Mouse (Mus musculus) neural tube, embryonic 11.5 days (tissue): ENCODE data around the gene BC034090. TPM values are rescaled to one million over a fixed set of nuclear protein-coding genes. Genes with fewer than 3 reads are reported as not detected.

Experiments
- ATAC-seq: fragments of 200-750 bp; cut with Nextera tagmentation; 2 replicates; pipeline ENCODE4 v1.8.0; 2017; ENCODE audit warnings: moderate number of reproducible peaks, mild to moderate bottlenecking, moderate TSS enrichment, moderate library complexity; ENCODE audit not compliant: insufficient read depth, low FRiP score, low TSS enrichment
- DNase-seq: peaks from one replicate; pipeline ENCODE4 v3.0.0-alpha.2; 2015; ENCODE audit warnings: low spot score
- H3K27ac ChIP-seq: fragments of 300-500 bp; sonication (generic); 2 replicates; pipeline ENCODE4 v1.5.1; 2014; ENCODE audit warnings: low read depth, mild to moderate bottlenecking, low read length
- H3K27me3 ChIP-seq: fragments of 300-500 bp; sonication (generic); 2 replicates; pipeline ENCODE4 v1.6.1; 2014; ENCODE audit warnings: mild to moderate bottlenecking, low read length, mixed read lengths; ENCODE audit not compliant: control insufficient read depth, insufficient read depth
- H3K36me3 ChIP-seq: fragments of 300-500 bp; sonication (generic); 2 replicates; pipeline ENCODE4 v1.6.1; 2014; ENCODE audit warnings: mild to moderate bottlenecking, low read length, moderate library complexity, mixed read lengths; ENCODE audit not compliant: control insufficient read depth, insufficient read depth
- H3K4me1 ChIP-seq: fragments of 300-500 bp; sonication (generic); 2 replicates; pipeline ENCODE4 v1.6.1; 2014; ENCODE audit warnings: low read length, mixed read lengths; ENCODE audit not compliant: control insufficient read depth, insufficient read depth
- H3K4me2 ChIP-seq: fragments of 300-500 bp; sonication (generic); 2 replicates; pipeline ENCODE4 v1.6.1; 2014; ENCODE audit warnings: low read depth, mild to moderate bottlenecking, moderate library complexity
- H3K4me3 ChIP-seq: fragments of 300-500 bp; sonication (generic); 2 replicates; pipeline ENCODE4 v1.5.1; 2014; ENCODE audit warnings: low read depth, low read length
- H3K9ac ChIP-seq: fragments of 300-500 bp; sonication (generic); 2 replicates; pipeline ENCODE4 v1.6.1; 2014; ENCODE audit warnings: mild to moderate bottlenecking, low read length
- H3K9me3 ChIP-seq: fragments of 300-500 bp; sonication (generic); 2 replicates; pipeline ENCODE4 v1.6.1; 2016; ENCODE audit warnings: low read length; ENCODE audit not compliant: control insufficient read depth
- WGBS: fragments of 180-500 bp; shearing (Covaris S2); extraction: QIAGEN DNeasy Blood & Tissue Kit; methylation state at CpG from one replicate; pipeline ENCODE4 v1.1.7; 2014; 5-methylcytosine and 5-hydroxymethylcytosine counted together
- polyA plus RNA-seq: library from polyadenylated mRNA; unstranded; fragments of >200 nt; fragmentation: Nextera tagmentation; extraction: Ambion mirVana; gene quantifications from 2 replicates; pipeline ENCODE4 v1.2.1, GENCODE M21; 2014

The BC034090 gene
- polyA plus RNA-seq, 1 experiment from 2014 or later: 4.1 TPM

- WGBS: 77% methylated on average over 19 of the region's 19 CpGs
- Histone ChIP-seq H3K4me2 (no peak overlapping the region), H3K9ac (no peak overlapping the region), H3K9me3 (no peaks in the 10 kb centered on the region), H3K4me3 (no peak overlapping the region), H3K36me3 (peaks cover 2% of the 10 kb centered on the region; the same call in 1 of the 2 replicates), H3K4me1 (peaks cover 7% of the 10 kb centered on the region; the same call in 1 of the 2 replicates), H3K27me3 (no peaks in the 10 kb centered on the region), H3K27ac (peak overlapping the region; percentile 50; the same call in 1 of the 2 replicates)
- ATAC-seq (no peak), DNase-seq (no peak)
Measured at GRCm38 (mm10) chr1:155205822-155206660, 38.2 kb downstream of the BC034090 start.

GRCm38 (mm10) chr1:155205311-155205710, 38.9 kb downstream of the BC034090 start:
- no peaks in the 10 kb centered on the region for H3K27me3 ChIP-seq
- no peak for DNase-seq
- H3K36me3 ChIP-seq: peaks cover 2% of the 10 kb centered on the region; the same call in 1 of the 2 replicates
- peaks cover 3% of the 10 kb centered on the region; the same call in 1 of the 2 replicates for H3K4me1 ChIP-seq
- H3K27ac ChIP-seq: no peak overlapping the region
- no peak overlapping the region for H3K9ac ChIP-seq
- no peak for ATAC-seq
- H3K9me3 ChIP-seq: no peaks in the 10 kb centered on the region
- no peak overlapping the region for H3K4me3 ChIP-seq
- no peak overlapping the region for H3K4me2 ChIP-seq
- 65% methylated on average over 7 of the region's 7 CpGs for WGBS

GRCm38 (mm10) chr1:155204560-155205162, 39.6 kb downstream of the BC034090 start:
- Histone ChIP-seq H3K4me1 (peaks cover 3% of the 10 kb centered on the region; the same call in 1 of the 2 replicates), H3K4me2 (no peak overlapping the region), H3K36me3 (peaks cover 2% of the 10 kb centered on the region; the same call in 1 of the 2 replicates), H3K9me3 (no peaks in the 10 kb centered on the region), H3K4me3 (no peak overlapping the region), H3K27me3 (no peaks in the 10 kb centered on the region), H3K9ac (no peak overlapping the region), H3K27ac (no peak overlapping the region)
- WGBS: 88% methylated on average over 8 of the region's 8 CpGs
- no peak for DNase-seq
- ATAC-seq: no peak

- Histone ChIP-seq H3K4me1 (peaks cover 3% of the 10 kb centered on the region; the same call in 1 of the 2 replicates), H3K9me3 (no peaks in the 10 kb centered on the region), H3K27ac (peak overlapping the region; percentile 35; the same call in 1 of the 2 replicates), H3K4me2 (no peak overlapping the region), H3K27me3 (no peaks in the 10 kb centered on the region), H3K36me3 (peaks cover 4% of the 10 kb centered on the region; the same call in 1 of the 2 replicates), H3K4me3 (no peak overlapping the region), H3K9ac (no peak overlapping the region)
- ATAC-seq (no peak), DNase-seq (no peak)
- WGBS: 90% methylated on average over 12 of the region's 12 CpGs
Measured at GRCm38 (mm10) chr1:155203954-155204353, 40.3 kb downstream of the BC034090 start.

GRCm38 (mm10) chr1:155203101-155203500, 41.1 kb downstream of the BC034090 start:
- 84% methylated on average over 7 of the region's 7 CpGs for WGBS
- no peak overlapping the region for H3K4me2 ChIP-seq
- no peak for ATAC-seq
- no peak overlapping the region for H3K27ac ChIP-seq
- H3K27me3 ChIP-seq: no peaks in the 10 kb centered on the region
- H3K4me1 ChIP-seq: peaks cover 3% of the 10 kb centered on the region; the same call in 1 of the 2 replicates
- H3K4me3 ChIP-seq: no peak overlapping the region
- H3K9ac ChIP-seq: no peak overlapping the region; the same call in 1 of the 2 replicates
- H3K36me3 ChIP-seq: peaks cover 4% of the 10 kb centered on the region
- H3K9me3 ChIP-seq: no peaks in the 10 kb centered on the region
- DNase-seq: no peak

GRCm38 (mm10) chr1:155202472-155202871, 41.8 kb downstream of the BC034090 start:
- DNase-seq (no peak), ATAC-seq (no peak)
- peaks cover 2% of the 10 kb centered on the region for H3K36me3 ChIP-seq
- H3K9ac ChIP-seq: no peak overlapping the region
- 91% methylated on average over 5 of the region's 5 CpGs for WGBS
- H3K4me2 ChIP-seq: no peak overlapping the region
- H3K27ac ChIP-seq: no peak overlapping the region
- no peaks in the 10 kb centered on the region for H3K9me3 ChIP-seq
- peaks cover 3% of the 10 kb centered on the region; the same call in 1 of the 2 replicates for H3K4me1 ChIP-seq
- H3K27me3 ChIP-seq: no peaks in the 10 kb centered on the region
- H3K4me3 ChIP-seq: no peak overlapping the region

GRCm38 (mm10) chr1:155201914-155202313, 42.3 kb downstream of the BC034090 start:
- Histone ChIP-seq H3K36me3 (peaks cover 2% of the 10 kb centered on the region), H3K27ac (no peak overlapping the region)
- 86% methylated on average over 17 of the region's 17 CpGs for WGBS

GRCm38 (mm10) chr1:155201373-155201879, 42.8 kb downstream of the BC034090 start:
- Histone ChIP-seq H3K9me3 (no peaks in the 10 kb centered on the region), H3K4me2 (no peak overlapping the region), H3K27me3 (no peaks in the 10 kb centered on the region), H3K4me1 (peaks cover 3% of the 10 kb centered on the region; the same call in 1 of the 2 replicates), H3K9ac (no peak overlapping the region), H3K36me3 (peaks cover 2% of the 10 kb centered on the region), H3K27ac (no peak overlapping the region), H3K4me3 (no peak overlapping the region)
- ATAC-seq (no peak), DNase-seq (no peak)
- 83% methylated on average over 4 of the region's 4 CpGs for WGBS

More at GRCm38 (mm10) chr1:155201914-155202313, 42.3 kb downstream of the BC034090 start:
- Histone ChIP-seq H3K4me2 (no peak overlapping the region), H3K4me1 (peaks cover 3% of the 10 kb centered on the region; the same call in 1 of the 2 replicates), H3K27me3 (no peaks in the 10 kb centered on the region), H3K9me3 (no peaks in the 10 kb centered on the region), H3K4me3 (no peak overlapping the region), H3K9ac (no peak overlapping the region)
- ATAC-seq (no peak), DNase-seq (no peak)
